Mouse (Mus musculus): ENCODE measurements around the gene 4933428G20Rik.

Gene 4933428G20Rik

GRCm38 (mm10) chr11:97502846-97503245, 2.7 kb upstream of the 4933428G20Rik start:
- in situ Hi-C loops (cut with MboI) = no loop called here

- in situ Hi-C loops (cut with MboI) = no loop called here
Measured at GRCm38 (mm10) chr11:97502383-97502782, 2.2 kb upstream of the 4933428G20Rik start.

DNA sequence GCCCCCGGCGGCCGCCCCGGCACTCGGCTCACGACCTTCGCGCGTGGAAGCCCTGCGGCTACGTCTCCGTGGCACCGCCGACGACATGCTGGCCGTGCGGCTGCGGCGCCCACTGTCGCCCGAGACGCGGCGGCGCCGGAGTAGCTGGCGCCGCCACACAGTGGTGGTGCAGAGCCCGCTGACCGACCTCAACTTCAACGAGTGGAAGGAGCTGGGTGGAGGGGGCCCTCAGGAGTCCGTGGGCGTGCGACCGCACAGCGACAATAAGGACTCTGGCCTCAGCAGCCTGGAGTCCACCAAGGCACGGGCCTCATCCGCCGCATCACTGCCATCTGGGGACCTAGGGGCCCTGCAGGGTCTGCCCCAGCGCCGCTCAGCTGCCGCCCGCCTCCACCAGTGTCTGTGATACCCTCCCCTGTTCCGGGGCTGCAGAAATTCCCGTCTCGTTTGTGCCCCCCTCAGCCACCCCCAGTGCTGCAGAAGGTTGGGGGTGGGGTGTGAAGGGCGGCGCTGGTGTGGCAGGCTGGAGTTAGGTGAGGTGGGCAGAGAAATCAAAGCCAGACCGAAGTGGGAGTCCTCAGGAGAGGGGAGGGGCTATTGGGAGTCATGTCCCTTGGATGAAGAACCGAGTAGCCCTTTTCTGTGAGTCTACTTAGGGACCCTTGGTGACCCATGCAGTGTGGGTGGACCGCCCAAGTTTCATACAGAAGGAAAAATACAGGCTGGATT, 744 bp upstream of the 4933428G20Rik start:
- in situ Hi-C loops (cut with MboI) = no loop called here

DNA sequence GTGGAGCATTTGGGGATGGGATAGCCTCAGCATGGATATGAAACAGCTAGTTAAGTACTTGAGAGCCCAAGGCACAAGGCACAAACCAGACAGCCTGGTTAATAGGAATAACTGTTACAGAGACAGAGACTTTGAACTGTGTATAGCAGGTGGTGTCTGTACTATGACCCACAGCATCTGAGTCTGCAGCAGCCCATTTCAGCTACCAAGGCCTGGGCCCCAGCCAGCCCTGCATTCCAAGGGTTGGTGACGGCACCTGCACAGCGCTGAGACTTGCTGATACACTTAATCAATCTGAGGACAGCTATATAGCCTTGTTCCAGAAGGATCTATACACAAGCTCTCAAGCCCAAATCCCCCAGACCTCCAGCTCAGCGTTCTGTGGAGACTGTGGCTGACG, 2.6 kb downstream of the 4933428G20Rik start:
- in situ Hi-C loops (cut with MboI) = no loop called here

DNA sequence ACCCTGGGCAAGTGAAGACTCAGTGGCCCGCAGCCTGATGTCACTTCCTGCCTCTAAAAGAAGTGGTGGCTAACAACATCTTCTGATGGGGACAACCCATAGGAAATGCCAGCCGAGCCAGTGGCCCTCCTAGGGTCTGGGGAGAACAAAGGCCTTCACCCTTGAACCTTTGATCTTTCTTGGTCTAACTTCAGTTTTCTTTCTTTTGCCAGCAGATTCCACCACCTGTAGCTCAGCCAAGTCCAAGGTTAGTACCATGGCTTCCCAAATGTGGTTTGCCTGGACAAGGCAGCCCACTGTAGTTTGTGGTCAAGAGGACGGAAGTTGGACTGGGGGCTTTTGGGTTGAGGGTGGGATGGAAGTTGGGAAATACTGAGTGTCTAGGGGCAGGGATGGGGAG, 7.3 kb downstream of the 4933428G20Rik start:
- in situ Hi-C loops (cut with MboI) = no loop called here

DNA sequence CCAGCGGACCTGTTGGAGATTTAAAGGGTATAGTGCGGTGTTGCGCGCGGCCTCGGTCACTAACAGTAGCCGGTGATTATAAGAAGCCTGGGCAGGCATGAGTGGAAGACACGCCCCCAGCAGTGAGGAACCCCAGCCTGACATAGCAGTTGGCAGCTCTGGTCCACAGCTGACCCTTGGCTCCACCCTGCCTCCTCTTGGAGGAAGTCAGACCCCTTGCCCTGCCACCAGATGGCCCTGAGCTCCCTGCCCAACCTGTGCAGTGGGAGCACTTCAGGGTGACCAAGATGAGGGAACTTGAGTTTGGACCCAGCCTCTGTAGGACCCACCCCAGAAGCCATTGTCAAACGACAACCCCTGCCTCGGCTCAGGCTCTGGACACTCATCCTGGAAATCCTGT, 8.5 kb downstream of the 4933428G20Rik start:
- in situ Hi-C loops (cut with MboI) = no loop called here

DNA sequence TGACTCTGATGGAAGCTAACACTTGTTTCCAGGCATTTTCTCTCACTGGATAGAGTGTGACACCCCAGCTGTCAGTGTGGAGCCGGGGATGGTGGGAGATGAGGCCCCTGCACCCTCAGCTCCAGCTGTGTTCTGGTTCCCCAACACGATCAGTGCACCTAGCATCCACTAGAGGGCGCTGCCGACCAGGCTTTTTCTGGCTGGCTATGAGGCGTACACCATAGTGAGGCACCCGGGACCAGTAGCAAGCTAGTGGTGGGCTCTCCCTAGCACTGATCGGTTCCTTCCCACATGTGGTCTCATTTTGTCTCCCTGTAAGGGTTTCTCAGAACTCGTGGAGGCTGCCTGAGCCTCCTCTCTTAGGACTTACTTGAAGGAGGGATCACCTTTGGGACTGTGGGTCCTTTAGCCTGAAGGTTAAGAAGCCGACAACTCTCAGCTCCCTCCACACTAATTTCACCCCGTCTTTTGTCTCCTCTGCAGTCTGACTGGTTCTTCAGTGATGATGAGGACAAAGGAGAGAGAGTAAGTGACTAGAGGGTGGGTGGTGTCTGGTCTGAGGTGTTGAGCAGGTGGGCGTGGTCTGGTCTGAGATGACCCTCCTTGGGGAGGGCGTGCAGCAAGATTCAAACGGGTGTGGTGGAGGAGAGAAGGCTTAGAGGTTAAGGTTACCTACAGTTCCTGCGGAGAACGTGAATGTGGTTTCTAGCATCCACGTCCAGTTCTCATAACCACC, 10.4 kb downstream of the 4933428G20Rik start:
- in situ Hi-C loops (cut with MboI) = loop anchor here (5.0 kb wide), 1 partner anchor 138 kb away; the partner anchor contains the start of gene Epop

DNA sequence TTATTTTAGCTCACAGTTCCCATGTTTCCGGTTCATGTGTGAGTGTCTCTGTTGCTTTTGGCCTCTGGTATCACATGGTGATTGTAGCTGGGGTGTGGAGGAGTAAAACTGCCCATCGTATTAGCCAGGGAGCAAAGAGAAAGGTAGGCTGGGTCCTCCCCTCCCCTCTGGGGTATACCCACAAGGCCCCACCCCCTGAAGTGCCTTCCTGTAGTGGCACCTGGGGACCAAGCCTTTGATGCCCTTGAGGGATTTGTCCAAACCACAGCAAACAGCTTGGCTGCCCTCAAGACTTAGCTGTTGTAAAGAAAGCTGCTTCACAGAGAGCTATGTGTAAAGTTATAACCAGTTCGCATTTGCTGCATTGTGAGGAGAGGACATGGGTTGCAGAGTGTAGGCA, 12.5 kb downstream of the 4933428G20Rik start:
- in situ Hi-C loops (cut with MboI) = loop anchor here (5.0 kb wide), 1 partner anchor 140 kb away; the partner anchor contains the start of gene Epop

- in situ Hi-C loops (cut with MboI) = loop anchor here (5.0 kb wide), 1 partner anchor 142 kb away; the partner anchor contains the start of gene Epop
Measured at GRCm38 (mm10) chr11:97485661-97486060, 14.5 kb downstream of the 4933428G20Rik start.

DNA sequence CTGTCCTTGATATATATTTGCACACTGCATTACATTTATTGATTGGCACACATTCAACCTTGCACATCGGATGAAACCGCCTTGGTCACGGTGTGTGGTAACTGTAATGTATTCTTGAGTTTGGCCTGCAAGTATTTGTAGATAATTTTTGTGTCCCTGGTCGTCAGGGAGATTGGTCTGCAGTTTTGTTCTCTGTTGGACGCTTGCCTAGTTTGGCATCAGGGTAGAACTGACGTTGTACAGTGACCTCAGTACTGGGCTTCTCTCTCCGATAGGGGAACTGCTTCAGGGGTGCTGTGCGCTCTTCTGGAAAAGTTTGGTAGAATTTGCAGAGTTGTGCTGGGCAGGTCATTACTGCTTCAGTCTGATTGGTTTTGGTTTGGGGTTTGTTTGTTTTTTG, 20.3 kb downstream of the 4933428G20Rik start:
- in situ Hi-C loops (cut with MboI) = no loop called here

DNA sequence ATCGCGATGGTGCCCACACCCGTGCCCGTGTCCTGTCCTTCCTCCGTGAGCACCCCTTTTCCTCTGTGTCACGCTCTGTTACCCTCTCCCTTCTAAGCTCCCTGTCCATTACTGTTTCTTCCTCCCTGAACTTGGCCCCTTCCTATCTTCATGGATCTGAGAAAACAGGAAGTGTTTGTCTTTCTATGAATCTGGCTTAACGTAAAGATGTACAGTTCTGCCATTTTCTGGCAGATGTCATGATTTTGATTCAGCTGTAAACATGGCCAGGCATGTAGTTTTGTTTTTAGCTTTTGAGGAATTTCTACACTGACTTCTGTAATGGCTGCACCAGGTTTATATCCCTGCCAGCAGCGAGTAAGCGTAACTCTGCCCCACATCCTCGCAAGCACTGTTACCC, 21.1 kb downstream of the 4933428G20Rik start:
- in situ Hi-C loops (cut with MboI) = no loop called here

GRCm38 (mm10) chr11:97478345-97478744, 21.8 kb downstream of the 4933428G20Rik start:
- in situ Hi-C loops (cut with MboI) = no loop called here

GRCm38 (mm10) chr11:97477431-97477830, 22.7 kb downstream of the 4933428G20Rik start:
- in situ Hi-C loops (cut with MboI) = no loop called here

- in situ Hi-C loops (cut with MboI) = no loop called here
Measured at GRCm38 (mm10) chr11:97476334-97477095, 23.6 kb downstream of the 4933428G20Rik start.

DNA sequence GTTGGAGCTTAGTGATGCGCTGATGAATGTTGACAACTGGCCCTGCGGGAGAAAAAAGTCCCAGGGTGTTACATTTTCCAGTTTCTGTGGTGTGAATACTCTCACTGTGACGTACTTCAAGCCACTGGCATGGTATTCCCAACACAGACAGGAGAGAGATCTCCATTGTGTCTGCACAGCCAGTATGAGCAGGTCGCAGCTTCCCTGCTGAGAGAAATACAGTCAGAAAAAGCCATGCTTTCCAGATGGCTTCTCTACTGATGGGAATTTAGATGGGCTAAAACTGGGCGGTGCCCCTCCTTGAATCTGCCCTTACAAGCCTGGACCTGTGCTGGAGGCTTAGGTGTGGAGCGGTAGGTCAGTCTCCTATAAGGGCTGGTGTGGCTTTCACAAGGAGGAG, 28.9 kb downstream of the 4933428G20Rik start:
- in situ Hi-C loops (cut with MboI) = loop anchor here (5.0 kb wide), 1 partner anchor 44 kb away; no protein-coding TSS in a partner anchor

- in situ Hi-C loops (cut with MboI) = loop anchor here (5.0 kb wide), 1 partner anchor 43 kb away; no protein-coding TSS in a partner anchor
Measured at GRCm38 (mm10) chr11:97469828-97470227, 30.3 kb downstream of the 4933428G20Rik start.

DNA sequence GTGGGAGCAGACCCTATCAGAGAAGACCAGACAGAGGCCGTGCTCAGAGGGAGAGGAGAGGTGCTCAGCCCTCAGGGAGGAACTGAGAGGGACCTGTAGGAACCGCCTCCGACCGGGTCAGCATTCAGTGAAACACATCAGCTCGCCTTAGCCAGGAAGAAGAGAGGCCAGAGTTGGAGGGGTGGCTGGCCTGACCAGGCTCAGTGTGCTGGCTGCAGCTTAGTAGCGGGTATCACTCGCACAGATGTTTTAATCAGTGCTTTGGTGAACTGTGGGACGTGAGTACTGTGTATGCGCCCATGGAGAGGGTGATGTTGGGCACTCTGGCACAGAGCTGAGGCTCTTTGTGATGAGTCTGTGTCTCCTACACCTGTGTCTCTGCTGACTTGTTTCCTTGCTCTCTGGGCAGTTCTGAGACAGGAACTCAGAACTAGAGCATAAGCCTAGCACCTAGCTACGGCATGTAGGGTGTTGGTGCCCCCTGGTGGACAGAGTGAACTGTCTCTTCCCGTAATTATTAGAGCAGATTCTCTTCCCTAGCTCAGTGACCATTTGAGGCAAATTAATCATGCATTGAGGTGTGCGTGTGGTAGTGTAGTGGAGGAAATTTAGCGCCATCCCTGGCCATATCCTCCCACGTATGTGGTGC, 31.4 kb downstream of the 4933428G20Rik start:
- in situ Hi-C loops (cut with MboI) = no loop called here

DNA sequence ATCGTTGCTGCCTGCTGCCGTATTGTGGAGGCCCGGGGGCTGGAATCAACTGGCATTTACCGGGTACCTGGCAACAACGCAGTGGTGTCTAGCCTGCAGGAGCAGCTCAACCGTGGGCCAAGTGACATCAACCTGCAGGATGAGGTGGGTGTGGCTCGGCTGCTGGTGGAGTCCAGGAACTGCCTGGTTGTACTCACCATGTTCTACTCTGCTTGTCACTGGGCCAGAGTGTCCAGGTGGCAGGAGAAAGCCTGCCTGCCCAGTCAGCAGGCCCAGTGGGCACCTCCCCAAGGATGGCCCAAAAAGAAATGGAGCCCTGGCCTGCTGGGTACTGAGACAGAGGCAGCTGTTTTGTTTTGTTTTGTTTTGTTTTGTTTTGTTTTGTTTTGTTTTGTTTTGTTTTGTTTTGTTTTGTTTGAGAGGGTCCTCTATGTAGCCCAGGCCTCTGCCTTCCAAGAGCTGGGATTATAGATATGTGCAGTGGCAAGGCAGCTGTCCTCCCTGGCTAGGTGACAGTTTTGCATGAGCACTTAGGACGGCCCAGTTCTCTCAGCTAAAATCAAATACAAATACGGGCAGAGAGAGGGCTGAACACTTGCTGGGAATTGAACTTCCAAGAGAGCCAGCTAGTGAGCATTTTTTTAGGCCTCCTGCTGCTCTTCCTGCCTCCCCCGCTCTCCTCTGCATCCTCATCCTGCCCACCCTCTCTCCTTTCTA, 33.5 kb downstream of the 4933428G20Rik start:
- in situ Hi-C loops (cut with MboI) = no loop called here

GRCm38 (mm10) chr11:97465957-97466356, 34.2 kb downstream of the 4933428G20Rik start:
- in situ Hi-C loops (cut with MboI) = no loop called here

- in situ Hi-C loops (cut with MboI) = no loop called here
Measured at GRCm38 (mm10) chr11:97463991-97464390, 36.1 kb downstream of the 4933428G20Rik start.

DNA sequence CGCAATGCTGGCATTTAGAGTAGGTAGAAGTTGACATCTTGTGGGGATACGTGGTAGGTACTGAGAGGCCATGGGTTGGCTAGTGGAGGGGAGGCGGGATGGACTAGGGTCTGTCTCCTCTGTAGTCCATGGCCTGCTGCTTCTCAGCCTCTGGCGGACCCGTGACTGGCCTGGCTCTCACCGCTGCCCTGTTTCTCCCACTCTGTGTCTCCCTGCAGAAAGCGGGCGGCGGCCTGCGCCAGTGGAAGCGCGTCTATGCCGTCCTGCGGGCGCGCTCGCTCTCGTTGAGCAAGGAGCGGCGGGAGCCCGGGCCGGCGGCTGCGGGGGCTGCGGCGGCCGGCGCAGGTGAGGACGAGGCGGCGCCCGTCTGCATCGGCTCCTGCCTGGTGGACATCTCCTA, 37.0 kb downstream of the 4933428G20Rik start:
- in situ Hi-C loops (cut with MboI) = no loop called here

Data from mature B cell (primary cell).